Comparison of ENCODE assay signal across 12 mouse cellular contexts in genomic region chr11:43565852-43566251, GRCm38 (mm10). TPM values are rescaled to one million over a fixed set of nuclear protein-coding genes. Genes with fewer than 3 reads are reported as not detected.
DNase-seq lines count a peak whose midpoint lies in the region; ATAC-seq lines count a peak whose summit lies in the region.
"Had no signal": no experiment of that assay in that cellular context is flagged by ENCODE, and none has a peak within 500 bp of the region (broad histone marks: within the 10 kb centered on the region; RNA-seq: fewer than 3 reads in every experiment).

No protein-coding gene starts in this region.

- H3K4me3 ChIP-seq in heart, embryonic 16.5 days (ENCODE audit: low read length): no peak overlapping the region
- H3K4me3 ChIP-seq in hindbrain, embryonic 15.5 days: no peak overlapping the region
- no peak overlapping the region for H3K4me3 ChIP-seq in midbrain, embryonic 16.5 days (ENCODE audit: low read depth, low read length)
- H3K4me3 ChIP-seq: stomach, embryonic 15.5 days had no signal

- no peak overlapping the region for H3K9ac ChIP-seq in heart, embryonic 16.5 days (ENCODE audit: low read length)
- no peak overlapping the region for H3K9ac ChIP-seq in hindbrain, embryonic 15.5 days
- 0 out of 2 replicates have a peak overlapping the region, but pooled peaks have one; percentile 32 for H3K9ac ChIP-seq in midbrain, embryonic 16.5 days (ENCODE audit: low read depth, low read length)
- H3K9ac ChIP-seq: stomach, embryonic 15.5 days had no signal

- no peak for ATAC-seq in heart, embryonic 16.5 days (replicated peaks; ENCODE audit: extremely low read depth, insufficient read depth, low FRiP score)
- peak; percentile 31; the same call in 1 of the 2 replicates for ATAC-seq in hindbrain, embryonic 15.5 days (ENCODE audit: low FRiP score, low read depth)
- peak; percentile 46; the same call in 1 of the 2 replicates for ATAC-seq in midbrain, embryonic 16.5 days

- no peak for DNase-seq in heart, adult 9 months (ENCODE audit: low spot score in 2 of 2)
- DNase-seq in embryo, embryonic 10.5 days (ENCODE audit: low spot score): peak; percentile 67
- DNase-seq in thymus, postnatal 14 days: no peak
- DNase-seq in spleen, postnatal 10 days (ENCODE audit: low spot score in 2 of 2): no peak
- DNase-seq: layer of hippocampus, postnatal 36 days had no signal

- H3K4me1 ChIP-seq in heart, embryonic 16.5 days (ENCODE audit: control insufficient read depth, insufficient read depth, low read length): peaks cover 57% of the 10 kb centered on the region
- peaks cover 21% of the 10 kb centered on the region for H3K4me1 ChIP-seq in hindbrain, embryonic 15.5 days (replicated peaks)
- peaks cover 14% of the 10 kb centered on the region for H3K4me1 ChIP-seq in midbrain, embryonic 16.5 days (ENCODE audit: control insufficient read depth, insufficient read depth, low read length)

- peak overlapping the region; percentile 88 for H3K27ac ChIP-seq in heart, embryonic 16.5 days (ENCODE audit: low read length)
- H3K27ac ChIP-seq in hindbrain, embryonic 15.5 days (replicated peaks): no peak overlapping the region
- H3K27ac ChIP-seq in midbrain, embryonic 16.5 days (ENCODE audit: low read length): peak overlapping the region; percentile 55
- H3K27ac ChIP-seq: stomach, embryonic 15.5 days had no signal

- H3K4me2 ChIP-seq in heart, embryonic 16.5 days (ENCODE audit: low read depth, low read length): no peak overlapping the region
- no peak overlapping the region for H3K4me2 ChIP-seq in hindbrain, embryonic 15.5 days
- peak overlapping the region; percentile 25 for H3K4me2 ChIP-seq in midbrain, embryonic 16.5 days (ENCODE audit: low read length)
- H3K4me2 ChIP-seq: stomach, embryonic 15.5 days had no signal

- H3K9me3 ChIP-seq in heart, embryonic 16.5 days (replicated peaks; ENCODE audit: control insufficient read depth, low read length): no peaks in the 10 kb centered on the region
- no peaks in the 10 kb centered on the region for H3K9me3 ChIP-seq in hindbrain, embryonic 15.5 days
- H3K9me3 ChIP-seq in midbrain, embryonic 16.5 days (replicated peaks; ENCODE audit: control insufficient read depth, low read length, poor library complexity, severe bottlenecking): no peaks in the 10 kb centered on the region
- H3K9me3 ChIP-seq: stomach, embryonic 15.5 days had no signal

- WGBS in heart, embryonic 16.5 days: 30% methylated on average over 8 of the region's 8 CpGs
- 22% methylated on average over 8 of the region's 8 CpGs for WGBS in hindbrain, embryonic 15.5 days
- WGBS in midbrain, embryonic 16.5 days: 4% methylated on average over 8 of the region's 8 CpGs

- no peaks in the 10 kb centered on the region; the same call in 1 of the 2 replicates for H3K36me3 ChIP-seq in heart, embryonic 16.5 days (ENCODE audit: control insufficient read depth, insufficient read depth)
- H3K36me3 ChIP-seq in hindbrain, embryonic 15.5 days: no peaks in the 10 kb centered on the region
- H3K36me3 ChIP-seq in midbrain, embryonic 16.5 days (ENCODE audit: control insufficient read depth, insufficient read depth, low read length): no peaks in the 10 kb centered on the region
- H3K36me3 ChIP-seq: stomach, embryonic 15.5 days had no signal

- H3K27me3 ChIP-seq in heart, embryonic 16.5 days (ENCODE audit: control insufficient read depth, insufficient read depth, low read length): no peaks in the 10 kb centered on the region
- no peaks in the 10 kb centered on the region for H3K27me3 ChIP-seq in hindbrain, embryonic 15.5 days
- H3K27me3 ChIP-seq in midbrain, embryonic 16.5 days (ENCODE audit: control insufficient read depth, insufficient read depth, low read depth, low read length): no peaks in the 10 kb centered on the region
- H3K27me3 ChIP-seq: CH12.LX; stomach, embryonic 15.5 days had no signal

RNA-seq across cellular contexts. Expression of gene 4933415A04Rik, which starts 21.0 kb away (rescaled TPM):
- 4.5 and 5.5 TPM in 2 replicates for polyA plus RNA-seq in heart, embryonic 16.5 days (2015; fragmentation: Nextera tagmentation; extraction: Ambion mirVana)
- polyA plus RNA-seq in hindbrain, embryonic 15.5 days (2015; fragmentation: Nextera tagmentation; extraction: Ambion mirVana): 3.4 and 3.8 TPM in 2 replicates
- 3.0 and 3.2 TPM in 2 replicates for polyA plus RNA-seq in midbrain, embryonic 16.5 days (2015; fragmentation: Nextera tagmentation; extraction: Ambion mirVana)

RNA-seq across cellular contexts. Expression of gene Fabp6, which starts 35.5 kb away (rescaled TPM):
- polyA plus RNA-seq in heart, embryonic 16.5 days (2015; fragmentation: Nextera tagmentation; extraction: Ambion mirVana): 18.3 TPM in 1 of 2 replicates, not detected in the other
- polyA plus RNA-seq in hindbrain, embryonic 15.5 days (2015; fragmentation: Nextera tagmentation; extraction: Ambion mirVana): not detected in 2 replicates
- not detected in 2 replicates for polyA plus RNA-seq in midbrain, embryonic 16.5 days (2015; fragmentation: Nextera tagmentation; extraction: Ambion mirVana)
- polyA plus RNA-seq: cortical plate, adult 2 months; liver, embryonic 16.5 days had no signal

RNA-seq across cellular contexts. Expression of gene Ccnjl, which starts 37.3 kb away (rescaled TPM):
- 19.5 and 20.4 TPM in 2 replicates for polyA plus RNA-seq in heart, embryonic 16.5 days (2015; fragmentation: Nextera tagmentation; extraction: Ambion mirVana)
- 12.3 and 13.2 TPM in 2 replicates for polyA plus RNA-seq in hindbrain, embryonic 15.5 days (2015; fragmentation: Nextera tagmentation; extraction: Ambion mirVana)
- polyA plus RNA-seq in midbrain, embryonic 16.5 days (2015; fragmentation: Nextera tagmentation; extraction: Ambion mirVana): 7.4 and 10.4 TPM in 2 replicates
